Mouse (Mus musculus): ENCODE results near the gene Lysmd1. TPM values are rescaled to one million over a fixed set of nuclear protein-coding genes. Genes with fewer than 3 reads are reported as not detected.

Gene Lysmd1
- total RNA-seq, 1 experiment from 2014 or later: 5.7 TPM

DNA sequence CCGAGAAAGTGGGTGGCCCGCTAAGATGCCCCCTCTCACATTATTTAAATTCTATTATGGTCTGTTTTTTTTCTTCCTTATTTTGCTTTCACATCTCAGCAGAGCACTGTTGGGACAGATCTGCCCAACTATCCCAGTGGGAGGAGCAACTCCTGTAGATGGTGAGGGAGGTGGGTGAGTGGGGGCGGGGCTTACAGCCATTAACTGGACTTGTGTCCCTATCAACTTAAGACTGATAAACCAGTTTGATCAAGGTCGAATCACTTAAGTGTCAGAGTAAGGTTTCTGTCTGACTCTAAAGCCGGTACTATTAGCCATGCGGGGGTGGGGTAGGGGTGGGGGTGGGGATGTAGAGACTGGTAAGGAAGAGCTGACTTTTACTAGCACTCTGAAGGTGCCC, 1.1 kb downstream of the Lysmd1 start:
- no peak for ATAC-seq (replicated peaks; ENCODE audit: insufficient number of reproducible peaks, low FRiP score, low TSS enrichment, poor library complexity, severe bottlenecking)

DNA sequence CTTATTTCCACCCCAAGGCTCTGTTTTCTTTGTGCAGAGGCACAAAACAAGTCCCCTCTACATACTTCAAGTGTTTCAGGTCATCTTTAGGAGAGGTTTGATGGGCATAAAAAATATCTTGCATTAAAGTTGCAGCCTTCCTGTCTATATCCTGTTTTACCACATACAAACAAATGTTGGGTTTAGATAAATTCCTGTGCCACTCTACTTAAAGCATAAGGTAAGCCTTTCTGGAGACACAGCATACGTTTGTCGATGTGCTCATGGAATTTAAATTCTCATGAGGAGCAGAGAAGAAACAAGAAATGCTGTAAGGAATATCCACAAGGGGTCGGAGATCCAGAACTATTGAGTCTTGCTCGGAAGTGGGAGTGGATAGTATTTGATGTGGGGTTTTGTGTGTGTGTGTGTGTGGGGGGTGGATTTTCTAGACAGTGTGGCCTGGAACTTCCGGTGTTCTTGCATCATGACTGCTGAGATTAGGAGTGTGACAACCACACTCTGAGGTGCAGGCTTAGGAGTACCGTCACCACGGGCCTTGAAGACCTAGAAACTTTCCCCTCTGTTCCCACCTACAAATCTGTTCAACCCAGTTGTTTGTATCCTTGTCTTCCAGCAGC, 1.7 kb downstream of the Lysmd1 start:
- peak; percentile 19; the same call in 1 of the 2 replicates for ATAC-seq (replicated peaks; ENCODE audit: insufficient number of reproducible peaks, low FRiP score, low TSS enrichment, poor library complexity, severe bottlenecking)

DNA sequence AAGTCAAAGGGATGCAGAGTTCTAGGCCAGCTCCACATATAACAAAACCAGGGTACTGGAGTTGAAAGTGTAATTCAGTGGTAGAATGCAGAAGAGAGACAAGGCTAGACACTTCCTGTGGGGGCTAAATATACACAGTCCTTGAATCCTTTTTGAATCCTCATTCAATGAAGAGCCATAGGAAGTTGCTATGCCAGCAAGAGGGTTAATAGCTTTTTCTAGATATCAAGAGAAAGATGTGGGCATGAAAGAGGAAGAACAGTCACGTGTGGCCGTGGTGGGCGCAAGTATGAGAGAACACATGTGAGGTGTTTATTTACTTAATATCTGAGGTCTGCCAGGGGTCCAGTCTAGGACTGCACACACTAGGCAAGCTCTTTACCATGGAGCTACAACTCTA, 2.4 kb downstream of the Lysmd1 start:
- ATAC-seq (replicated peaks; ENCODE audit: insufficient number of reproducible peaks, low FRiP score, low TSS enrichment, poor library complexity, severe bottlenecking): no peak

DNA sequence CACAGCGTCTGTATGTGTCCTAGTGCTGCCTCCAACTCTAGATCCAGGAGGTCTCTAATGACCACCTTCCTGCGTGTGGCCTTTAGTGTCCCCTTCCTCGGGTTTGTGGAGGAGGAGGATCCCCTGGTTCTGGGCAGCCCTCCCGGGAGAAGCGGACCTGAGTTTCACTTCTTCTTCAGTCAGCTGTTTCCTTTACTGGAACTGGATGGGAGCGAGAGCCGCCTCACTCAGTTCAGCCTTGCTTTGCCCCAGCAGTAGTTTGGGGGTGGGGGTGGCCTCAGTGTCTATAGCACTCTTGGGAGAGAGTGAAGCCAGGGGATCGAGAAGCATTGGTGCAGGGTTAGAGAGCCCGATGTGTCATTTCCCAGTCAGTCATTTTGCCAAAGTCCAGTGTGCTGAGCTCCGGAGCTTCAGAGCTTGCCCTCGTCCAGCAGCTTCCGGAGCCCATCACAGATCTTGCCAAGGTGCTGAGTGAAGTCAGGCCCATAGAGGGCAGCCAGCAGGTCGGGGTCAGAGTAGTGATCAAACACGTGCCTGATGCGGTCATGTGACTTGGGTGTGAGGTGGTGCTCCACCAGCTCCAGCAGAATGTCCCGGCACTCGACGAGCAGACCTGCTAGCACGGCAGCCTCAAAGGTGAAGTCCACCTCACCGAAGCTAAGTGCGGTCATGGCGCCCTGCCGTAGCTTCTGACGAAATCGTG, 5.8 kb downstream of the Lysmd1 start:
- ATAC-seq (replicated peaks; ENCODE audit: insufficient number of reproducible peaks, low FRiP score, low TSS enrichment, poor library complexity, severe bottlenecking): no peak

DNA sequence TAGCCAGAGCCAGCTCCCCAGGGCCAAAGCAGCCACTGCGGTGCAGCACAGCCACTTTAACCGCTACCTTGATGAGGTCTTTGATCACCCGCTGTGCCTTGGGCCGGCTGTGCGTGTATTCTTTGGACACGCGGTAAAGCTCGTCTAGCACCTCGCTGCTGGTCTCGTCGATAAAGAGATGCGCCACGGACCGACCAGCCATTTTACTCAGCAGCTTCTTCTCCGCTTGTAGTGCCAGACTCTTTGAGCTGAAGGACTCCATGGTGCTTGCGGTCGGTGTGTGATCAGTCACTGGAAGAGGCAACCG, 6.4 kb downstream of the Lysmd1 start:
- ATAC-seq (replicated peaks; ENCODE audit: insufficient number of reproducible peaks, low FRiP score, low TSS enrichment, poor library complexity, severe bottlenecking): no peak

DNA sequence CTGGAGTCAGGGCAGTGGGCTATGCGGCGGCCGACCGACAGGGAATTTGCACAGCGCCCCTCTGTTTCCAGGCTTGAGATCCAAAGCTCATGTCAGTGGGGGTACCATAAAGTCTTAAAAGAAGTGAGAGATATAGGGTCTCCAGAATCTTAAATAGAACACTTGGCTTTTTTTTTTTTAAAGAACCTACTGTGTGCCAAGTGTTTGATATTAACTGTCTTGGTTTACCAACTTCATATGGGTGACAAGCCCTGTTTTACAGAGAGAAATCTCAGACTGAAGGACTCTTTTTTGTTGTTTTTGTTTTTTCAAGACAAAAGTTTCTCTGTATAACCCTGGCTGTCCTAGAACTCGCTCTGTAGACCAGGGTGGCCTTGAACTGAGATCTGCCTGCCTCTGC, 6.9 kb downstream of the Lysmd1 start:
- no peak for ATAC-seq (replicated peaks; ENCODE audit: insufficient number of reproducible peaks, low FRiP score, low TSS enrichment, poor library complexity, severe bottlenecking)

DNA sequence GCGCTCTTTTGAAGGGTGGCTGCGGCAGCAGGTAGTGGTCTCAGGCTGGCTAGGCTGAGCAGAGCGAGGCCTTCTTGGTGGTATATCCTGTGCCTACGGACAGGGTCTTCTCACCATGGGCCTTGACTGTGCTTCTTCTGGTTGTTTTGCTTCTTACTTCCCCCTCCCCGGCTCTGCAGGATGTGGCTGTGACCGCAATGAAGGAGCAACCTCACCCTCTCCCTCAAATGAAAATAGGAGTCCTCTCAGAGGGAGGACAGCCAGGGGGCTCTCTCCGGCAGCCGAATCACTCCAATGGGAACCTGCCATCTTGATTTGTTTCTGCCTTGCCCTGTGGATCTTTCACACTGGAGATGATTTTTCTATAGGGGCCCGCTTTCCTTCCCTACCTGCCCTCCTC, 7.6 kb downstream of the Lysmd1 start:
- peak; percentile 47 for ATAC-seq (replicated peaks; ENCODE audit: insufficient number of reproducible peaks, low FRiP score, low TSS enrichment, poor library complexity, severe bottlenecking)

DNA sequence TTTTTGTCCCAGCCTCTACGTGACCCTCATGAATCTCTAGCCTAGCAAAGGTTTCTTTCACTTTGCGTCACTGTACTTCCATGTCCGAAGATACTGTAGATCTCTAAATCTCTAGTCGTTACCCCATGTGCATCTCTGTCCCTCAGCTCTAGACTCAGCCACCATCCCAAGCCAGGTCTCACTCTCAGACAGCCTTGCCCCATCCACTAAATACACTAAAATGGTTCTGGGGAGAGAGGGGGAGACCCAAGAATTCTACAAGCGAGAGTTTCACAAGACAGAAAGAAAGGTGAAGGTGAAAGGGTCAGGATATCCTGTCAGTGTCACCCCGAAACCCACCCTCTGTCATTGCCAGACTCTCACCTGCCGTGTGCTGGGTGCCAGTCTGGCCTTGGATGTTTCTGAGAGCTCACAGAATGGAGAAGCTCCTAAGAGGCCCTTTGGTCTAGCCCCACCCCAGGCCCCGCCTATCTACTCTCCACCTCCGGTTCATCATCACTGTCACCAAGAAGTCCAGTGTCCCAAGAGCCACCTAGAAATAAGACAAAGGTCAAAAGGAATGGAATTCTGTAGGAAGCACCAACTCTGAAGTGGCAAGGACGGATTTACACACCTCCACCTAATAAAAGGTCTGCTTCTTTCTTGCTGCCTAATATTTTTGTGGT, 8.2 kb downstream of the Lysmd1 start, which contains the start of gene Tnfaip8l2:
Tnfaip8l2 (minus strand) TSS at position 409 of the 665 bp plus-strand sequence.
- peak; percentile 51 for ATAC-seq (replicated peaks; ENCODE audit: insufficient number of reproducible peaks, low FRiP score, low TSS enrichment, poor library complexity, severe bottlenecking)

DNA sequence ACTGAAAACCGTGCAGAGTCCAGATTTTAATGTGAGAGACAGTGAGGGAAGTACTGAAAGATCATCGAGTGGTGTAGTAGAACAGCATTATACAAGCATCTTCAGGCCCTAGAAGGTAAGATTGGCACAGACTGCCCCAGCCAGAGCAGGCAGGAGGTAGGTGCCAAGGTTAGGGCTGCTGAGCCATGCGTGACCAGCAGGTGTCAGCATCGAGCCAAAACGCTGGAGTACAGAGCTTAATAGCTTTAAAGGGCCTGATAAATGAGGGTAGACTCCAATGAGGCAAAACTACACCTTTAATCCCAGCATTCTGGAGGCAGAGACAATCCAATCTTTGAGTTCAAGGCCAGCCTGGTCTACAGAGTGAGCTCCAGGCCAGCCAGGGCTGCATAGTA, 8.7 kb downstream of the Lysmd1 start:
- peak; percentile 68 for ATAC-seq (replicated peaks; ENCODE audit: insufficient number of reproducible peaks, low FRiP score, low TSS enrichment, poor library complexity, severe bottlenecking)

DNA sequence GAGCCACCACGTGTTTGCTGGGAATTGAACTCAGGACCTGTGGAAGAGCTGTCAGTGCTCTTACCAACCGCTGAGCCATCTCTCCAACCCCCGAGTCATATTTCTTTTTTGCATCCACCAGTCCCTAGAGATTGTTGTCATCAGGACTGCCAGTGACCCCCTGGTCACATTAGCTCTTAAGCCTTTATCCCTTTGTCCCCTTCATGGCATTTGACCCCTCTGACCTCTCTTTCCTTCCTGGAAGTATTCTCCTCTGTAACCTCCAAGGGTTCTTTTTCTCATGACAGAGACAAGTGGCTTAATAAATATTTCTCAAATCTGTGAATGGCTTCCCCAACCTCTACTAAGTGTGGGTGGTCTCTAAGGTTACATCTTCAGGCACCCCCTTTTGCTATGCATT, 14.0 kb downstream of the Lysmd1 start:
- ATAC-seq (replicated peaks; ENCODE audit: insufficient number of reproducible peaks, low FRiP score, low TSS enrichment, poor library complexity, severe bottlenecking): no peak

DNA sequence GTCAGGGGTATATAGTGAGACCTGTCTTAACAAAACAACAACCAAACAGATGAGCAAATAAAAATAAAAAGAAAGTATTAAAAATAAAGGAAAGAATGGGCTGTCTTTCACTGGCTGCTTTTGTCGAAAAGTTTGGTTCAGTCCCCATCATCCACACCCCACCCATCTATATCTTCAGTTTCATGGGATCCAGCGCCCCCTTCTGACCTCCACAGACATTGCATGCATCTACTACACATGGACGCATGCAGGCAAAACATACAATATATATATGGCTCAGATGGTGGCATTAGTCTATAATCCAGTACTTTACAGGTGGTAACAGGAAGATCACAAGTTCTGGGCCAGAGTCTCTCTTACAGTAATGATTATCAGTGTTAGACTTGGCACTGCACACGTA, 20.0 kb downstream of the Lysmd1 start:
- ATAC-seq (replicated peaks; ENCODE audit: insufficient number of reproducible peaks, low FRiP score, low TSS enrichment, poor library complexity, severe bottlenecking): peak; percentile 93

DNA sequence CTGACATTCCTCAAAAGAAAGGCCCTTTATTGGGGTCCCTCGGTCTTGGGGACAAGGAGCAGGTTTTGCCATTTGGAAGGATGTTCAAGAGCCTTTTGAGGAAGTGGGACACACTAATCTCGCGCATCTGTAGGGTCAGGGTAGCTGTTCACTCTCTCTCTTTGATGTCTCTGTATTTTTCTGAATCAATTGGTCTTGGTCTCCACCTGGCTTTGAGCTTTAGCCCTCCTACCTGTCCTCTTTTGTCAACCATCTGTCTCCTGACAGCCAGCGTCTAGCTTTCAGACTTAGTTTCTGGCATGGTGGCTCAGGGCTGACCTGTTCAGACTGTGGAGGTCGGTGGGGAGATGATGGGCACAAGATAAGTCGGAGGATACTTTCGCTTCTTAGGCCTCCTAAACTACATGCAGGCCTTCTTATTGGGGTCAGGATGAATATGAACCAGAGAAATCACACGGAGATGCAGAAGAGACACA, 25.7 kb downstream of the Lysmd1 start:
- no peak for ATAC-seq (replicated peaks; ENCODE audit: insufficient number of reproducible peaks, low FRiP score, low TSS enrichment, poor library complexity, severe bottlenecking)

DNA sequence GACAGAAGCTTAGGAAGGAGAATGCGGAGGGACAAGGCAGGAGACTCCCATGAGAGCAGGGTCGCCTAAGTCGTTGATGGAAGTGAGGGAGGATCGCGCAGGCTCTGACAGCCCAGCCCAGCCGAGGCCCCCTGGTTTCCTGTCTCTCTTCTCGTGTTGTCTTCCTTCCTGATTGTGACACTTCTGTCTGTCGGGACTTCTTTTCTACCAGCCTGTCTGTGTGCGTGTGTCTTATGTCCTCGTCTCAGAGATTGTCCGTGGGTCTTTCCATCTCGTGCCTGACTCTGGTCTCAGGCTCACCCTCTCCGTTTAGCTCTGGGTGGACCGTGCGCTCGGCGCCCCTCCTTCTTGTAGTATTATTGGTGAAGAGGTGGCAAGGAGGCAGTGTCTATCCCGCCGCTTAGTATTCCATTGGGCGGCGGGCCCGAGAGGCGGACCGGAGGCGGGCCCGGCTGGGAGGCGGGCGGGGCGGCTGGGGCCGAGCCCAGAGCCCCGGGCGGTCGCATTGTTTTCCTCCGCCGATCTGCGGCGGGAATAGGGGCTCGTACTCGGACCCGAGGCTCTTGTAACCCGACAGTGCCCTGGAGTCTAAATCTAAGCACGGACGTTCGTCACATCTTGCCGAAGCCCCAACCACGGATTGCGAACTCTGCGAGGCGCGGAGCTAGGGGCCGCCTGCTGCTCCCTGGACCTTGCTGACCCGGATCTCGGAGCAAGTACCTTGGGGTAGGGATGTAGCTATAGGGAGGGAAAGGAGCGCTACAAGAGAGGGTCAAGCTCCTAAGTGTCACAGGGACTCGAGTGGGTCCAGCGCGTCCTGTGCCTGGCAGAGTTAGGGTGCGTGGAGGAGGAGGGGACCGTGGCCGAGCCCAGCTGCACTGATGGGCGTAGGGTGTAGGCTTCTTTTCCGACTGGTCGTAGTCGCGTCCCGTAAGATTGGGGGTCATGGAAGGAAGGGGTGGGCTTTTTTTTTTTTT, 26.4 kb downstream of the Lysmd1 start, which contains the start of gene Sema6c:
Sema6c (plus strand) TSS at position 471 of the 977 bp plus-strand sequence.
- ATAC-seq (replicated peaks; ENCODE audit: insufficient number of reproducible peaks, low FRiP score, low TSS enrichment, poor library complexity, severe bottlenecking): peak; percentile 99

DNA sequence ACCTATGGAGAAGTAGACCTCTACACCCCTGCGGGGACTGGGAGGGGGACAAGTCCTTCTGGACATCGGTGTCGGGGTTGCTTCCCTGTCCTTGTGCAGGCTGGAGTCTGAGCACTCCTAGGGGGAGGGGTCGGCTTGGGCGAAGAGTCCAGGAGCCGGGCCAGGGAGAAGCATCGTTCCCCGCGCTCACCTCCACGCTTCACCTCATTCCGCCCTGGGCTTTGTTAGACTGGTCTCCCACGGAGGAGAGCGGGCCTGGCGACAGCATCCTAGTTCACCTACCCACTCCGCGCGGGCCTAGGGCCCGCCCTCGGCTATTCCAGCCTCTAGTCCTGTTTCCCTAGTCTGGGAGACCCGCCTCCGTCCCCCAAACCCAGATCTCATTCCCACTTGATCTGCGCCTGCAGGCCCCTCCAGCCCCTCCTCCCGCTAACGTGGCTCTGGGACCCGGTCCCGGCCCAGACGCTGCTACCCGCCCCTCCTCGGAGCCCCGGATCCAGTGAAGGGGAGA, 27.2 kb downstream of the Lysmd1 start:
- ATAC-seq (replicated peaks; ENCODE audit: insufficient number of reproducible peaks, low FRiP score, low TSS enrichment, poor library complexity, severe bottlenecking): no peak

DNA sequence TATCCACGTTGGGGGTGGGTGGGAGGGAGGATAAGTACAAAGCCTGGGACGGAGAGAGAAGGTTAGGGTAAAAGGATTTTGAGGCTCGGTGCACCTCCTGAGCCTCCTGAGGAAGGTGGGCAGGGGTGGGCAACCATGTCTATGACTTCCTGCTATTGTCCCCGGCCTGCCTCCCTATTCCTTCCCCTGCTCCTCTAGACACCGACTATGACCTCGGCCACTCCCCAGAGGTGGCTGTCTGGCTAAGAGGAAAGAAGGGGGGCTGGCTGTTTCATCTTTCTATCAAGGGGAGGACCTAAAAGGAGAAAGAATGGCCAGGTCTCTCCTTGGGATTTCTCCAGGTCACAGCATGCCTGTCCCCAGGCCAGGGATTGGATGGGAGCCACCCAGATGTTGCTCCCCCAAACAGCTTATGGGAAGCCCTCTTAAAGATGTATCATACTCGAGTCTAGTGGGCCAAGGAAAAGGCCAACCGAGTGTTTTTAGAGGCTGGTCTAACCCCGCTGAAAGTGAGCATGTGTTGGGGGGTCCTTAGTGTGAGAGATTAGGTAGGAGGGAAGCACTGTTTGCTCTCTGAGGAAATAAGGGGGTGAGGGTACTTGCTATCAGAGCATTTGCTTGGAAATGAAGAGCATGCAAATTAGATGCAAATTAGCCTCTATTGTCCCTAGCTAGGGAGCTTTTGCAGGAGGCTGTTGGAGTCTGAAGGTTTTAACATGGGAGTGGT, 27.9 kb downstream of the Lysmd1 start:
- no peak for ATAC-seq (replicated peaks; ENCODE audit: insufficient number of reproducible peaks, low FRiP score, low TSS enrichment, poor library complexity, severe bottlenecking)

DNA sequence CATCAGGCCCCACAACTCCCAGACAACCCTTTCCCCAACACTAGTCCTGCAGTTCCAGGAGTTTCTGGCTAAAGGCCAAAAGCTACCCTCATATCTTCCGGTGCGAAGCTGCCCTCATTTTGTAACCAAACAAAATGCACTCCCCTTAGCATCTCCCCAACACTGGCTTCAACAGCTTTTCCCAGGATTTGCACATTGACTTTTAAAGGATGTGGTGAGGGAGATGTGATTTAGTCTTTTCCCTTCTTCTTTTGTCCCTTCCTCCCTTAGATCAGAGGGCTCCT, 28.4 kb downstream of the Lysmd1 start:
- ATAC-seq (replicated peaks; ENCODE audit: insufficient number of reproducible peaks, low FRiP score, low TSS enrichment, poor library complexity, severe bottlenecking): no peak

DNA sequence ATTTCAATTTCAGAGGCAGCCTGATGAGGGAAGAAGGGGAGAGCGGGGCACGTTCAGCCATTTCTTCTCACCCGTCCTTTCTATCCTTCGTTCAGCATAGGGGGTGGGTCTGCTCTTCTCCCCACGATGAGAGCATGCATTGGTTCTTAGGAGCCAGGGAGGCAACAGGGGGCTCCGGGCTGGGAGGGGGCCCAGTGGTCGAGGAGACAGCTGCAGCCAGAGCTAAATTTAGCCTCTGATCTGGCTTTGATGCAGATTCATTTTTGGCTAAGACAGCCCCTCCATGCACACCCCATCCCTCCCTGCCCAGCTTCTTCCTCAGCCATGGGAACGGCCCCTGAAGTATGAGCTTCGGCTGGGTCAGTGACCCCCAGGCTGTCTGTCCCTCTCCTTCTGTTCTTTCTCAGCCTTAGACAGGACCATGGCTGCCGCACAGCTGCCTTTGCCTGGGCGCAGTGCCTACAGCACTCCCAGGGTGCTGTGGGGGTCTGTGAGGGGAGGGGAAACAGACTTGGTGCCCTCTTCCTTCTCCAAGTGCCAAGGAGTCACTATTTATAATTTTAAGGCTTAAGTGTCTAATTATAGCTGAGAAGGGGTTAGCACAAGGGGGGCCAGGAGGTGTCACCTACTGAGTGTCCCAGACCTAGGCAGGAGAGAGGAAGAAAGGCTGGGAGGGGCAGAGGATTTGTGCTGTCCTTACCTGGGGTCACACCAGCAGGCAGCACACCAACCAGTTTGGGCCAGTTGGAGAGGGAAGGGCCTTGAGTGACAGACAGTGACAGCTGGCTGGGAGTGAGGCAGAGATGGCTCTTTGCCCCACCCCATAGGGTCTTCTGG, 29.7 kb downstream of the Lysmd1 start:
- no peak for ATAC-seq (replicated peaks; ENCODE audit: insufficient number of reproducible peaks, low FRiP score, low TSS enrichment, poor library complexity, severe bottlenecking)

DNA sequence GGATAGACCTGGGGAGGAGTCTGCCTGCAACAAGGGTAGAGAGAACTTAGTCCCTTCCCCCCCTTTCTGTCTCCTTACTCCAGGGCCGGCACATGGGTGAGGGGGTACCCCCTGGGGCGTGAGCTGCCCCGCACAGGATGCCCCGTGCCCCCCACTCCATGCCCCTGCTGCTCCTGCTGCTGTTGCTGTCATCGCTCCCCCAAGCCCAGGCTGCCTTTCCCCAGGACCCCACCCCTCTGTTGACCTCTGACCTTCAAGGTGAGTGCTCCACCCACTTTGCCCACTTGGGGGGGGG, 30.3 kb downstream of the Lysmd1 start:
- no peak for ATAC-seq (replicated peaks; ENCODE audit: insufficient number of reproducible peaks, low FRiP score, low TSS enrichment, poor library complexity, severe bottlenecking)

Measured in monocyte, adult 5-6 weeks (primary cell).